16 mouse cellular contexts compared by ENCODE assay signal in the genomic region with DNA sequence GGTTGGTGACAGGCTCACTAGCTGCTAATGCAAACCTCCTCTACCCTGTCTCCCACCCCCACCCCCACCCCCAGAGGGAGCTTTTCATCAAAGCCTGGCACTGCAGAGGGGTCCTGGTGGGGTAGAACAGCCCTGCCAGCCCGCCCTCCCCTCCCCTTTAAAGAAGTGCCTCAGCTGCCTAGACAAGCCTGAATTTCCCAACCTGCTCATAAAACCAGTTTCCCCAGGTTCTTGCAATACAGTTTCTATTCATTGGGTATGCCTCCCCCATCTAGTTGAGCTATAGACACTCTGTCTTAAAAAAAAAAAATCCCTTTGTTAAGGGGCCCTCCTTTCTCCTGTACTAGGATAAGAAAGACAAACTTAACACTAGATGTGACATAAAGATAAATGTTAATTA. TPM values are rescaled to one million over a fixed set of nuclear protein-coding genes. Genes with fewer than 3 reads are reported as not detected.
DNase-seq lines count a peak whose midpoint lies in the region; ATAC-seq and TF ChIP-seq lines count a peak whose summit lies in the region.
"Had no signal": no experiment of that assay in that cellular context is flagged by ENCODE, and none has a peak within 500 bp of the region (broad histone marks: within the 10 kb centered on the region; RNA-seq: fewer than 3 reads in every experiment).

No protein-coding gene starts in this region.

- 25% methylated on average over 1 of the region's 1 CpGs for WGBS in forebrain, embryonic 12.5 days
- WGBS in forebrain, embryonic 11.5 days, result 36% methylated on average over 1 of the region's 1 CpGs
- WGBS in lung, embryonic 14.5 days, result 23% methylated on average over 1 of the region's 1 CpGs
- WGBS in lung, adult 2 months, result 57% methylated on average over 1 of the region's 1 CpGs
- WGBS in embryonic facial prominence, embryonic 11.5 days, result 29% methylated on average over 1 of the region's 1 CpGs
- WGBS in limb, embryonic 13.5 days, result 45% methylated on average over 1 of the region's 1 CpGs

- no peak for TF ChIP-seq CTCF in lung, embryonic 14.5 days (IDR thresholded peaks at IDR 0.05; ENCODE audit: low read depth)
- TF ChIP-seq CTCF in lung, adult 2 months (IDR thresholded peaks at IDR 0.05; ENCODE audit: insufficient read depth, low read length), result no peak

- H3K4me2 ChIP-seq in forebrain, embryonic 12.5 days, result no peak overlapping the region
- no peak overlapping the region for H3K4me2 ChIP-seq in forebrain, embryonic 11.5 days (ENCODE audit: low read depth, low read length, severe bottlenecking)
- H3K4me2 ChIP-seq in lung, embryonic 14.5 days, result no peak overlapping the region
- H3K4me2 ChIP-seq in embryonic facial prominence, embryonic 11.5 days (ENCODE audit: low read depth, low read length), result no peak overlapping the region
- H3K4me2 ChIP-seq in limb, embryonic 13.5 days (replicated peaks), result no peak overlapping the region
- H3K4me2 ChIP-seq: liver, embryonic 12.5 days had no signal

- no peaks in the 10 kb centered on the region for H3K9me3 ChIP-seq in forebrain, embryonic 12.5 days
- no peaks in the 10 kb centered on the region for H3K9me3 ChIP-seq in forebrain, embryonic 11.5 days (ENCODE audit: control insufficient read depth, low read length)
- H3K9me3 ChIP-seq in lung, embryonic 14.5 days (ENCODE audit: low read depth, low read length), result no peaks in the 10 kb centered on the region
- H3K9me3 ChIP-seq in embryonic facial prominence, embryonic 11.5 days (replicated peaks; ENCODE audit: control insufficient read depth, low read length), result no peaks in the 10 kb centered on the region
- no peaks in the 10 kb centered on the region for H3K9me3 ChIP-seq in limb, embryonic 13.5 days
- H3K9me3 ChIP-seq: liver, embryonic 12.5 days had no signal

- H3K9ac ChIP-seq in forebrain, embryonic 12.5 days, result 0 out of 2 replicates have a peak overlapping the region, but pooled peaks have one; percentile 29
- H3K9ac ChIP-seq in forebrain, embryonic 11.5 days (ENCODE audit: low read length), result no peak overlapping the region
- H3K9ac ChIP-seq in lung, embryonic 14.5 days, result no peak overlapping the region
- H3K9ac ChIP-seq in embryonic facial prominence, embryonic 11.5 days (replicated peaks; ENCODE audit: low read length), result no peak overlapping the region
- peak overlapping the region; percentile 15; the same call in 1 of the 2 replicates for H3K9ac ChIP-seq in limb, embryonic 13.5 days
- H3K9ac ChIP-seq: liver, embryonic 12.5 days had no signal

- H3K4me3 ChIP-seq in forebrain, embryonic 12.5 days (replicated peaks), result no peak overlapping the region
- no peak overlapping the region for H3K4me3 ChIP-seq in forebrain, embryonic 11.5 days (ENCODE audit: low read depth, low read length)
- H3K4me3 ChIP-seq in lung, embryonic 14.5 days (ENCODE audit: low read depth, low read length), result no peak overlapping the region
- H3K4me3 ChIP-seq in lung, adult 2 months (replicated peaks; ENCODE audit: extremely low read depth, low read depth, low read length), result no peak overlapping the region
- H3K4me3 ChIP-seq in embryonic facial prominence, embryonic 11.5 days (ENCODE audit: low read depth, low read length), result no peak overlapping the region
- no peak overlapping the region for H3K4me3 ChIP-seq in limb, embryonic 13.5 days
- H3K4me3 ChIP-seq: liver, embryonic 12.5 days had no signal

- H3K27me3 ChIP-seq in forebrain, embryonic 12.5 days, result no peaks in the 10 kb centered on the region
- no peaks in the 10 kb centered on the region for H3K27me3 ChIP-seq in forebrain, embryonic 11.5 days (ENCODE audit: control insufficient read depth, insufficient read depth, low read length)
- H3K27me3 ChIP-seq in lung, embryonic 14.5 days (ENCODE audit: insufficient read depth, low read length), result no peaks in the 10 kb centered on the region
- no peaks in the 10 kb centered on the region for H3K27me3 ChIP-seq in embryonic facial prominence, embryonic 11.5 days (ENCODE audit: control insufficient read depth, insufficient read depth, low read length)
- H3K27me3 ChIP-seq in limb, embryonic 13.5 days, result no peaks in the 10 kb centered on the region
- H3K27me3 ChIP-seq: liver, embryonic 12.5 days had no signal

- H3K27ac ChIP-seq in forebrain, embryonic 12.5 days, result 0 out of 2 replicates have a peak overlapping the region, but pooled peaks have one; percentile 13
- no peak overlapping the region for H3K27ac ChIP-seq in forebrain, embryonic 11.5 days (ENCODE audit: low read depth, low read length)
- H3K27ac ChIP-seq in lung, embryonic 14.5 days (ENCODE audit: low read depth), result peak overlapping the region; percentile 66
- no peak overlapping the region for H3K27ac ChIP-seq in embryonic facial prominence, embryonic 11.5 days (replicated peaks; ENCODE audit: low read depth, low read length)
- H3K27ac ChIP-seq in limb, embryonic 13.5 days, result peak overlapping the region; percentile 49

- H3K4me1 ChIP-seq in forebrain, embryonic 12.5 days, result peaks cover 7% of the 10 kb centered on the region
- H3K4me1 ChIP-seq in forebrain, embryonic 11.5 days (replicated peaks; ENCODE audit: control insufficient read depth, insufficient read depth, low read length), result no peaks in the 10 kb centered on the region
- H3K4me1 ChIP-seq in lung, embryonic 14.5 days (ENCODE audit: insufficient read depth), result 0 out of 2 replicates have a peak, but pooled peaks cover 5% of the 10 kb centered on the region
- peaks cover under 1% of the 10 kb centered on the region; the same call in 1 of the 2 replicates for H3K4me1 ChIP-seq in lung, adult 2 months (ENCODE audit: control insufficient read depth, insufficient read depth, low read length)
- no peaks in the 10 kb centered on the region for H3K4me1 ChIP-seq in embryonic facial prominence, embryonic 11.5 days (ENCODE audit: control insufficient read depth, insufficient read depth, low read length)
- H3K4me1 ChIP-seq in limb, embryonic 13.5 days, result peaks cover 26% of the 10 kb centered on the region

- intact Hi-C loops in left cerebral cortex, postnatal 14 days (cut with DNase I), result no loop called here

- ATAC-seq in forebrain, embryonic 12.5 days (ENCODE audit: low FRiP score), result no peak
- ATAC-seq in forebrain, embryonic 11.5 days (replicated peaks; ENCODE audit: low FRiP score), result no peak
- no peak for ATAC-seq in lung, embryonic 14.5 days (ENCODE audit: insufficient read depth)
- no peak for ATAC-seq in embryonic facial prominence, embryonic 11.5 days (replicated peaks; ENCODE audit: insufficient number of reproducible peaks, low FRiP score, low TSS enrichment, low read depth)
- no peak for ATAC-seq in limb, embryonic 13.5 days (ENCODE audit: low FRiP score, low read depth)
- ATAC-seq: liver, embryonic 12.5 days had no signal

- DNase-seq in forebrain, embryonic 11.5 days (ENCODE audit: low spot score), result no peak
- peak; percentile 60 for DNase-seq in lung, embryonic 14.5 days
- DNase-seq in lung, adult 2 months, result no peak
- DNase-seq in embryonic facial prominence, embryonic 11.5 days (ENCODE audit: low spot score), result peak; percentile 44
- DNase-seq in cerebellum, adult 9-11 months, result no peak
- no peak for DNase-seq in left cerebral cortex, postnatal 14 days (ENCODE audit: low spot score in 2 of 2)
- DNase-seq: adrenal gland, postnatal 25 days; cerebellum, adult 11 months; heart, postnatal 10 days; kidney, adult 2 months; thymus, adult 18-20 months had no signal

- TF ChIP-seq POLR2A in lung, adult 2 months (IDR thresholded peaks at IDR 0.05; ENCODE audit: borderline replicate concordance, extremely low read depth, low read depth, low read length), result no peak

- no peaks in the 10 kb centered on the region for H3K36me3 ChIP-seq in forebrain, embryonic 12.5 days (replicated peaks)
- H3K36me3 ChIP-seq in forebrain, embryonic 11.5 days (ENCODE audit: control insufficient read depth, insufficient read depth, low read length), result no peaks in the 10 kb centered on the region
- no peaks in the 10 kb centered on the region for H3K36me3 ChIP-seq in lung, embryonic 14.5 days (ENCODE audit: insufficient read depth)
- no peaks in the 10 kb centered on the region for H3K36me3 ChIP-seq in embryonic facial prominence, embryonic 11.5 days (replicated peaks; ENCODE audit: control insufficient read depth, insufficient read depth, low read depth, low read length)
- no peaks in the 10 kb centered on the region for H3K36me3 ChIP-seq in limb, embryonic 13.5 days
- H3K36me3 ChIP-seq: liver, embryonic 12.5 days had no signal

RNA-seq across cellular contexts. Expression of a gene that starts 43.8 kb away (rescaled TPM):
- polyA plus RNA-seq in forebrain, embryonic 12.5 days (2016; fragmentation: Nextera tagmentation; extraction: Ambion mirVana), result 3,257 and 3,328 TPM in 2 replicates
- polyA plus RNA-seq in forebrain, embryonic 11.5 days (2014; fragmentation: Nextera tagmentation; extraction: Ambion mirVana), result 3,230 and 3,412 TPM in 2 replicates
- 3,453 and 3,547 TPM in 2 replicates for polyA plus RNA-seq in lung, embryonic 14.5 days (2014; fragmentation: Nextera tagmentation; extraction: Ambion mirVana)
- polyA plus RNA-seq in lung, adult 2 months (2012; rRNA removed), result 751 and 980 TPM in 2 replicates
- 4,004 and 4,291 TPM in 2 replicates for polyA plus RNA-seq in embryonic facial prominence, embryonic 11.5 days (2014; fragmentation: Nextera tagmentation; extraction: Ambion mirVana)
- polyA plus RNA-seq in limb, embryonic 13.5 days (2015; fragmentation: Nextera tagmentation; extraction: Ambion mirVana), result 2,828 and 3,051 TPM in 2 replicates
- 100 to 1,000 TPM; 336 to 423 TPM for total RNA-seq in left cerebral cortex, postnatal 14 days (2021)

RNA-seq across cellular contexts. Expression of a gene that starts 56.6 kb away (rescaled TPM):
- polyA plus RNA-seq in forebrain, embryonic 12.5 days (2016; fragmentation: Nextera tagmentation; extraction: Ambion mirVana), result not detected in 2 replicates
- not detected in 2 replicates for polyA plus RNA-seq in forebrain, embryonic 11.5 days (2014; fragmentation: Nextera tagmentation; extraction: Ambion mirVana)
- polyA plus RNA-seq in lung, embryonic 14.5 days (2014; fragmentation: Nextera tagmentation; extraction: Ambion mirVana), result not detected in 2 replicates
- 0.11 and 0.12 TPM in 2 replicates for polyA plus RNA-seq in lung, adult 2 months (2012; rRNA removed)
- polyA plus RNA-seq in embryonic facial prominence, embryonic 11.5 days (2014; fragmentation: Nextera tagmentation; extraction: Ambion mirVana), result not detected in 2 replicates
- not detected in 2 replicates for polyA plus RNA-seq in limb, embryonic 13.5 days (2015; fragmentation: Nextera tagmentation; extraction: Ambion mirVana)
- not detected for total RNA-seq in left cerebral cortex, postnatal 14 days (2021)
- total RNA-seq: adrenal gland, postnatal 25 days; granulocyte monocyte progenitor cell, adult 5-6 weeks; heart, postnatal 10 days had no signal
- polyA plus RNA-seq: kidney, adult 2 months; liver, embryonic 12.5 days; small intestine, adult 2 months had no signal

RNA-seq across cellular contexts. Expression of a gene that starts 56.7 kb away (rescaled TPM):
- not detected in 2 replicates for polyA plus RNA-seq in forebrain, embryonic 12.5 days (2016; fragmentation: Nextera tagmentation; extraction: Ambion mirVana)
- 0.72 TPM in 1 of 2 replicates, not detected in the other for polyA plus RNA-seq in forebrain, embryonic 11.5 days (2014; fragmentation: Nextera tagmentation; extraction: Ambion mirVana)
- polyA plus RNA-seq in lung, embryonic 14.5 days (2014; fragmentation: Nextera tagmentation; extraction: Ambion mirVana), result not detected in 2 replicates
- polyA plus RNA-seq in lung, adult 2 months (2012; rRNA removed), result 2.9 TPM in 2 replicates
- polyA plus RNA-seq in embryonic facial prominence, embryonic 11.5 days (2014; fragmentation: Nextera tagmentation; extraction: Ambion mirVana), result not detected in 2 replicates
- polyA plus RNA-seq in limb, embryonic 13.5 days (2015; fragmentation: Nextera tagmentation; extraction: Ambion mirVana), result not detected in 2 replicates
- under 1 TPM; 0.25 to 0.53 TPM for total RNA-seq in left cerebral cortex, postnatal 14 days (2021)
- total RNA-seq: adrenal gland, postnatal 25 days; granulocyte monocyte progenitor cell, adult 5-6 weeks; heart, postnatal 10 days had no signal

Comparison
In these comparisons a context has a peak if more than half of its experiments do, and no peak if none do; other contexts are left out.
1. H3K27ac ChIP-seq: peak in forebrain, embryonic 12.5 days (single experiment), lung, embryonic 14.5 days (single experiment) and limb, embryonic 13.5 days (single experiment); none in forebrain, embryonic 11.5 days (single experiment) and embryonic facial prominence, embryonic 11.5 days (single experiment).
2. H3K9ac ChIP-seq: peak in forebrain, embryonic 12.5 days (single experiment) and limb, embryonic 13.5 days (single experiment); none in forebrain, embryonic 11.5 days (single experiment), lung, embryonic 14.5 days (single experiment) and embryonic facial prominence, embryonic 11.5 days (single experiment).
3. DNase-seq: peak in lung, embryonic 14.5 days (single experiment) and embryonic facial prominence, embryonic 11.5 days (single experiment); none in forebrain, embryonic 11.5 days (single experiment), lung, adult 2 months (single experiment), cerebellum, adult 9-11 months (single experiment) and left cerebral cortex, postnatal 14 days (0 of 2).